Mouse (Mus musculus): ENCODE data around the gene Thap7.

The Thap7 gene

GRCm38 (mm10) chr16:17488478-17489468 lies 42.2 kb downstream of the Thap7 start:
- DNase-seq (ENCODE audit: low spot score in 2 of 2): no peak

- no peak for DNase-seq (ENCODE audit: low spot score in 2 of 2)
These were observed 44.4 kb downstream of the Thap7 start for GRCm38 (mm10) chr16:17486505-17486904.

GRCm38 (mm10) chr16:17481465-17481864 lies 49.5 kb downstream of the Thap7 start:
- no peak for DNase-seq (ENCODE audit: low spot score in 2 of 2)

GRCm38 (mm10) chr16:17478331-17478943 lies 52.5 kb downstream of the Thap7 start:
- no peak for DNase-seq (ENCODE audit: low spot score in 2 of 2)

Data from frontal cortex, postnatal 10 days (tissue).